Comparison of ENCODE assay signal across 8 mouse cellular contexts in genomic region chr5:24387264-24388241, GRCm38 (mm10). TPM values are rescaled to one million over a fixed set of nuclear protein-coding genes. Genes with fewer than 3 reads are reported as not detected.
DNase-seq lines count a peak whose midpoint lies in the region; ATAC-seq and TF ChIP-seq lines count a peak whose summit lies in the region.

No protein-coding gene starts in this region.

- H3K9ac ChIP-seq in heart, embryonic 11.5 days (ENCODE audit: low read depth, low read length) = peak overlapping the region; percentile 68
- H3K9ac ChIP-seq in limb, embryonic 14.5 days (ENCODE audit: low read depth, low read length, severe bottlenecking) = peak overlapping the region; percentile 62
- H3K9ac ChIP-seq in midbrain, embryonic 14.5 days (replicated peaks; ENCODE audit: low read length) = peak overlapping the region; percentile 56

- peak overlapping the region; percentile 89 for H3K4me2 ChIP-seq in heart, embryonic 11.5 days
- H3K4me2 ChIP-seq in limb, embryonic 14.5 days (replicated peaks; ENCODE audit: low read depth, low read length, severe bottlenecking) = peak overlapping the region; percentile 99
- H3K4me2 ChIP-seq in midbrain, embryonic 14.5 days (ENCODE audit: low read length) = peak overlapping the region; percentile 92

- TF ChIP-seq POLR2A in limb, embryonic 14.5 days (IDR thresholded peaks at IDR 0.05; ENCODE audit: borderline replicate concordance, extremely low read depth, insufficient read depth, insufficient read length) = no peak

- no peaks in the 10 kb centered on the region for H3K9me3 ChIP-seq in heart, embryonic 11.5 days (replicated peaks; ENCODE audit: control insufficient read depth, low read length)
- no peaks in the 10 kb centered on the region for H3K9me3 ChIP-seq in limb, embryonic 14.5 days (ENCODE audit: control insufficient read depth, low read length)
- no peaks in the 10 kb centered on the region for H3K9me3 ChIP-seq in midbrain, embryonic 14.5 days (ENCODE audit: control insufficient read depth, low read length)

- H3K27me3 ChIP-seq in heart, embryonic 11.5 days (ENCODE audit: control insufficient read depth, insufficient read depth, low read length) = peaks cover 2% of the 10 kb centered on the region; the same call in 1 of the 2 replicates
- 0 out of 2 replicates have a peak, but pooled peaks cover 16% of the 10 kb centered on the region for H3K27me3 ChIP-seq in limb, embryonic 14.5 days (ENCODE audit: control insufficient read depth, insufficient read depth, low read length)
- peaks cover 16% of the 10 kb centered on the region; the same call in 1 of the 2 replicates for H3K27me3 ChIP-seq in midbrain, embryonic 14.5 days (ENCODE audit: control insufficient read depth, insufficient read depth, low read length)

- peak; percentile 27 for DNase-seq in ovary, postnatal 10 days (ENCODE audit: low spot score)
- DNase-seq in ovary, postnatal 14 days (ENCODE audit: low spot score) = no peak
- DNase-seq in embryo, embryonic 9.5 days (ENCODE audit: extremely low spot score) = peak; percentile 53
- DNase-seq in kidney, adult 9 months = peak; percentile 77
- peak; percentile 58 for DNase-seq in limb, embryonic 14.5 days (ENCODE audit: low spot score)
- DNase-seq in midbrain, embryonic 14.5 days = peak; percentile 80
- peak; percentile 73 for DNase-seq in testis, postnatal 10 days (ENCODE audit: low spot score)

- peak overlapping the region; percentile 29; the same call in 1 of the 2 replicates for H3K27ac ChIP-seq in heart, embryonic 11.5 days (ENCODE audit: low read depth, low read length)
- no peak overlapping the region for H3K27ac ChIP-seq in limb, embryonic 14.5 days (replicated peaks; ENCODE audit: low read depth, low read length)
- H3K27ac ChIP-seq in midbrain, embryonic 14.5 days (replicated peaks; ENCODE audit: low read depth, low read length) = no peak overlapping the region

- 1% methylated on average over 71 of the region's 73 CpGs for WGBS in heart, embryonic 11.5 days (ENCODE audit: insufficient replicate concordance)
- under 1% methylated on average over 52 of the region's 73 CpGs for WGBS in limb, embryonic 14.5 days
- under 1% methylated on average over 73 of the region's 73 CpGs for WGBS in midbrain, embryonic 14.5 days

- H3K36me3 ChIP-seq in heart, embryonic 11.5 days (ENCODE audit: control insufficient read depth, insufficient read depth, low read length) = no peaks in the 10 kb centered on the region
- no peaks in the 10 kb centered on the region for H3K36me3 ChIP-seq in limb, embryonic 14.5 days (ENCODE audit: control insufficient read depth, insufficient read depth, low read length)
- no peaks in the 10 kb centered on the region for H3K36me3 ChIP-seq in midbrain, embryonic 14.5 days (ENCODE audit: control insufficient read depth, insufficient read depth, low read length)

- H3K4me3 ChIP-seq in heart, embryonic 11.5 days (ENCODE audit: low read depth, low read length) = peak overlapping the region; percentile 50
- peak overlapping the region; percentile 50 for H3K4me3 ChIP-seq in limb, embryonic 14.5 days (replicated peaks; ENCODE audit: low read length)
- peak overlapping the region; percentile 43 for H3K4me3 ChIP-seq in midbrain, embryonic 14.5 days (replicated peaks; ENCODE audit: low read depth, low read length)

- ATAC-seq in heart, embryonic 11.5 days (replicated peaks; ENCODE audit: insufficient number of reproducible peaks, low FRiP score, low TSS enrichment) = 0 out of 2 replicates have a peak, but pooled peaks have one; percentile 5
- ATAC-seq in limb, embryonic 14.5 days (ENCODE audit: low FRiP score, low read depth) = peak; percentile 28
- no peak for ATAC-seq in midbrain, embryonic 14.5 days (ENCODE audit: low FRiP score, low TSS enrichment)

- H3K4me1 ChIP-seq in heart, embryonic 11.5 days (ENCODE audit: control insufficient read depth, insufficient read depth, low read length) = peaks cover 30% of the 10 kb centered on the region
- H3K4me1 ChIP-seq in limb, embryonic 14.5 days (ENCODE audit: control insufficient read depth, insufficient read depth, low read length) = peaks cover 11% of the 10 kb centered on the region
- peaks cover 26% of the 10 kb centered on the region for H3K4me1 ChIP-seq in midbrain, embryonic 14.5 days (ENCODE audit: control insufficient read depth, insufficient read depth, low read length)

RNA-seq across cellular contexts. Expression of gene Atg9b, which starts 4.4 kb away (rescaled TPM):
- 0.49 and 1.5 TPM in 2 replicates for polyA plus RNA-seq in heart, embryonic 11.5 days (2014; fragmentation: Nextera tagmentation; extraction: Ambion mirVana)
- 1.7 and 2.4 TPM in 2 replicates for polyA plus RNA-seq in limb, embryonic 14.5 days (2012; rRNA removed)
- polyA plus RNA-seq in limb, embryonic 14.5 days (2014; fragmentation: Nextera tagmentation; extraction: Ambion mirVana) = 0.54 and 1.3 TPM in 2 replicates
- polyA plus RNA-seq in midbrain, embryonic 14.5 days (2014; fragmentation: Nextera tagmentation; extraction: Ambion mirVana) = 0.72 and 1.0 TPM in 2 replicates

RNA-seq across cellular contexts. Expression of gene Abcb8, which starts 5.9 kb away (rescaled TPM):
- 44.6 and 53.1 TPM in 2 replicates for polyA plus RNA-seq in heart, embryonic 11.5 days (2014; fragmentation: Nextera tagmentation; extraction: Ambion mirVana)
- 45.3 and 58.3 TPM in 2 replicates for polyA plus RNA-seq in limb, embryonic 14.5 days (2012; rRNA removed)
- 35.8 and 37.3 TPM in 2 replicates for polyA plus RNA-seq in limb, embryonic 14.5 days (2014; fragmentation: Nextera tagmentation; extraction: Ambion mirVana)
- 45.3 and 52.1 TPM in 2 replicates for polyA plus RNA-seq in midbrain, embryonic 14.5 days (2014; fragmentation: Nextera tagmentation; extraction: Ambion mirVana)

RNA-seq across cellular contexts. Expression of gene Nos3, which starts 22.9 kb away (rescaled TPM):
- polyA plus RNA-seq in heart, embryonic 11.5 days (2014; fragmentation: Nextera tagmentation; extraction: Ambion mirVana) = 21.5 and 30.4 TPM in 2 replicates
- 7.3 and 7.4 TPM in 2 replicates for polyA plus RNA-seq in limb, embryonic 14.5 days (2012; rRNA removed)
- polyA plus RNA-seq in limb, embryonic 14.5 days (2014; fragmentation: Nextera tagmentation; extraction: Ambion mirVana) = 4.8 and 6.1 TPM in 2 replicates
- polyA plus RNA-seq in midbrain, embryonic 14.5 days (2014; fragmentation: Nextera tagmentation; extraction: Ambion mirVana) = 5.1 and 7.0 TPM in 2 replicates

RNA-seq across cellular contexts. Expression of gene Asic3, which starts 25.6 kb away (rescaled TPM):
- 0.20 TPM in 1 of 2 replicates, not detected in the other for polyA plus RNA-seq in heart, embryonic 11.5 days (2014; fragmentation: Nextera tagmentation; extraction: Ambion mirVana)
- 3.0 and 6.2 TPM in 2 replicates for polyA plus RNA-seq in limb, embryonic 14.5 days (2012; rRNA removed)
- polyA plus RNA-seq in limb, embryonic 14.5 days (2014; fragmentation: Nextera tagmentation; extraction: Ambion mirVana) = 0.36 and 1.2 TPM in 2 replicates
- polyA plus RNA-seq in midbrain, embryonic 14.5 days (2014; fragmentation: Nextera tagmentation; extraction: Ambion mirVana) = not detected in 2 replicates

RNA-seq across cellular contexts. Expression of gene Cdk5, which starts 35.8 kb away (rescaled TPM):
- polyA plus RNA-seq in heart, embryonic 11.5 days (2014; fragmentation: Nextera tagmentation; extraction: Ambion mirVana) = 34.0 and 36.2 TPM in 2 replicates
- polyA plus RNA-seq in limb, embryonic 14.5 days (2012; rRNA removed) = 127 and 165 TPM in 2 replicates
- polyA plus RNA-seq in limb, embryonic 14.5 days (2014; fragmentation: Nextera tagmentation; extraction: Ambion mirVana) = 51.7 TPM in 2 replicates
- polyA plus RNA-seq in midbrain, embryonic 14.5 days (2014; fragmentation: Nextera tagmentation; extraction: Ambion mirVana) = 110 and 136 TPM in 2 replicates
